Mouse (Mus musculus) ES-E14 (cell line): ENCODE measurements around the gene Ero1l.

Experiments
- CHD2 ChIP-seq: IDR thresholded peaks from 2 replicates; pipeline ENCODE4 v1.6.1; 2014; ENCODE audit warnings: mild to moderate bottlenecking, low read depth, low read length, inconsistent platforms
- HCFC1 ChIP-seq: IDR thresholded peaks from 2 replicates; pipeline ENCODE4 v1.6.1; 2012; ENCODE audit warnings: low read length, inconsistent platforms, borderline replicate concordance; ENCODE audit not compliant: insufficient read depth
- MAFK ChIP-seq: IDR thresholded peaks from 2 replicates; pipeline ENCODE4 v1.6.1; 2014; ENCODE audit warnings: mild to moderate bottlenecking, low read depth, low read length, inconsistent platforms; ENCODE audit not compliant: insufficient read depth

GRCm38 (mm10) chr14:45365196-45365587 lies 46.6 kb upstream of the Ero1l start:
- TF ChIP-seq MAFK (no peak), HCFC1 (no peak), CHD2 (no peak)
